Mouse (Mus musculus) spleen, adult 2 months (tissue): Measurements from ENCODE around the gene Cntn4. TPM values are rescaled to one million over a fixed set of nuclear protein-coding genes. Genes with fewer than 3 reads are reported as not detected.

Source experiments
- DNase-seq, 2 experiments: peaks; one replicate each; pipeline versions ENCODE4 v3.0.0 to v3.0.0-alpha.2; 2012 to 2021; ENCODE audit warnings: low spot score in 2 of 2, low read depth in 1 of 2
- H3K27ac ChIP-seq: fragments of 200-500 bp; 2 replicates; pipeline ENCODE4 v1.5.1; 2012; ENCODE audit warnings: low read length, inconsistent platforms; ENCODE audit not compliant: insufficient read depth
- H3K27me3 ChIP-seq: fragments of 200-500 bp; 2 replicates; pipeline ENCODE4 v1.6.1; 2012; ENCODE audit warnings: mild to moderate bottlenecking, moderate library complexity, low read length, inconsistent platforms; ENCODE audit not compliant: control insufficient read depth, insufficient read depth
- H3K36me3 ChIP-seq: fragments of 200-500 bp; 2 replicates; pipeline ENCODE4 v1.6.1; 2012; ENCODE audit warnings: mild to moderate bottlenecking, low read length, inconsistent platforms; ENCODE audit not compliant: control insufficient read depth, insufficient read depth
- H3K4me1 ChIP-seq: fragments of 200-500 bp; 2 replicates; pipeline ENCODE4 v1.6.1; 2011; ENCODE audit warnings: inconsistent platforms; ENCODE audit not compliant: control insufficient read depth, insufficient read depth, insufficient read length
- H3K4me3 ChIP-seq: fragments of 200-500 bp; 2 replicates; pipeline ENCODE4 v1.5.1; 2011; ENCODE audit warnings: mild to moderate bottlenecking, inconsistent platforms; ENCODE audit not compliant: insufficient read depth, insufficient read length; ENCODE audit errors: extremely low read depth
- CTCF ChIP-seq: fragments of 200-500 bp; IDR thresholded peaks from 2 replicates; pipeline ENCODE4 v1.5.1; 2011; ENCODE audit warnings: mild to moderate bottlenecking, inconsistent platforms; ENCODE audit not compliant: insufficient read depth, insufficient read length, insufficient replicate concordance; ENCODE audit errors: extremely low read depth
- POLR2A ChIP-seq: fragments of 200-500 bp; IDR thresholded peaks from 2 replicates; pipeline ENCODE4 v1.6.1; 2011; ENCODE audit warnings: low read depth, low read length, inconsistent platforms
- WGBS: fragments of 180-500 bp; shearing (Covaris S2); methylation state at CpG from one replicate; pipeline ENCODE4 v1.1.7; 2018; 5-methylcytosine and 5-hydroxymethylcytosine counted together
- polyA plus RNA-seq: library from polyadenylated mRNA; depleted of rRNA; stranded (reverse); fragments of >200 nt; gene quantifications from 2 replicates; pipeline ENCODE4 v1.2.3, GENCODE M21; 2012

The Cntn4 gene
- polyA plus RNA-seq, 1 experiment = not detected

- Histone ChIP-seq H3K4me3 (no peak overlapping the region), H3K27ac (no peak overlapping the region), H3K4me1 (no peaks in the 10 kb centered on the region), H3K27me3 (no peaks in the 10 kb centered on the region), H3K36me3 (no peaks in the 10 kb centered on the region)
- WGBS = 87% methylated on average over 3 of the region's 3 CpGs
- DNase-seq = no peak
- TF ChIP-seq POLR2A (no peak), CTCF (no peak)
Observed at GRCm38 (mm10) chr6:106431466-106431865, 754.0 kb downstream of the Cntn4 start.

- Histone ChIP-seq H3K27me3 (no peaks in the 10 kb centered on the region), H3K27ac (no peak overlapping the region), H3K36me3 (no peaks in the 10 kb centered on the region), H3K4me1 (no peaks in the 10 kb centered on the region), H3K4me3 (no peak overlapping the region)
- no peak for DNase-seq
- TF ChIP-seq CTCF = no peak
- TF ChIP-seq POLR2A = no peak
- WGBS = 14% methylated on average over 1 of the region's 1 CpGs
Observed at GRCm38 (mm10) chr6:106440786-106441185, 763.3 kb downstream of the Cntn4 start.

GRCm38 (mm10) chr6:106441246-106441645 is 763.8 kb downstream of the Cntn4 start:
- TF ChIP-seq POLR2A (no peak), CTCF (no peak)
- no peaks in the 10 kb centered on the region for H3K36me3 ChIP-seq
- no peak overlapping the region for H3K27ac ChIP-seq
- no peak overlapping the region for H3K4me3 ChIP-seq
- no peaks in the 10 kb centered on the region for H3K27me3 ChIP-seq
- WGBS = 44% methylated on average over 3 of the region's 3 CpGs
- H3K4me1 ChIP-seq = no peaks in the 10 kb centered on the region
- no peak for DNase-seq

GRCm38 (mm10) chr6:106454131-106454838 is 776.8 kb downstream of the Cntn4 start:
- 78% methylated on average over 3 of the region's 3 CpGs for WGBS
- no peak for TF ChIP-seq CTCF
- TF ChIP-seq POLR2A = no peak
- H3K4me3 ChIP-seq = no peak overlapping the region
- H3K36me3 ChIP-seq = no peaks in the 10 kb centered on the region
- no peaks in the 10 kb centered on the region for H3K27me3 ChIP-seq
- DNase-seq = no peak
- H3K4me1 ChIP-seq = no peaks in the 10 kb centered on the region
- no peak overlapping the region for H3K27ac ChIP-seq

GRCm38 (mm10) chr6:106455616-106456015 is 778.2 kb downstream of the Cntn4 start:
- Histone ChIP-seq H3K36me3 (no peaks in the 10 kb centered on the region), H3K4me3 (no peak overlapping the region), H3K4me1 (no peaks in the 10 kb centered on the region), H3K27me3 (no peaks in the 10 kb centered on the region), H3K27ac (no peak overlapping the region)
- TF ChIP-seq CTCF (no peak), POLR2A (no peak)
- DNase-seq = no peak
- 92% methylated on average over 3 of the region's 3 CpGs for WGBS

- no peak overlapping the region for H3K27ac ChIP-seq
- no peak for DNase-seq
- no peak overlapping the region for H3K4me3 ChIP-seq
- H3K36me3 ChIP-seq = no peaks in the 10 kb centered on the region
- H3K27me3 ChIP-seq = no peaks in the 10 kb centered on the region
- H3K4me1 ChIP-seq = no peaks in the 10 kb centered on the region
- TF ChIP-seq POLR2A = no peak
- TF ChIP-seq CTCF = no peak
- WGBS = 76% methylated on average over 6 of the region's 6 CpGs
Observed at GRCm38 (mm10) chr6:106458166-106458565, 780.7 kb downstream of the Cntn4 start.

- no peaks in the 10 kb centered on the region for H3K4me1 ChIP-seq
- H3K36me3 ChIP-seq = no peaks in the 10 kb centered on the region
- no peaks in the 10 kb centered on the region for H3K27me3 ChIP-seq
- H3K4me3 ChIP-seq = no peak overlapping the region
- 88% methylated on average over 6 of the region's 6 CpGs for WGBS
- no peak for DNase-seq
- no peak overlapping the region for H3K27ac ChIP-seq
- TF ChIP-seq CTCF = no peak
- no peak for TF ChIP-seq POLR2A
Observed at GRCm38 (mm10) chr6:106462403-106462802, 784.9 kb downstream of the Cntn4 start.
